ENCODE assay signal across 8 mouse cellular contexts in the genomic region with DNA sequence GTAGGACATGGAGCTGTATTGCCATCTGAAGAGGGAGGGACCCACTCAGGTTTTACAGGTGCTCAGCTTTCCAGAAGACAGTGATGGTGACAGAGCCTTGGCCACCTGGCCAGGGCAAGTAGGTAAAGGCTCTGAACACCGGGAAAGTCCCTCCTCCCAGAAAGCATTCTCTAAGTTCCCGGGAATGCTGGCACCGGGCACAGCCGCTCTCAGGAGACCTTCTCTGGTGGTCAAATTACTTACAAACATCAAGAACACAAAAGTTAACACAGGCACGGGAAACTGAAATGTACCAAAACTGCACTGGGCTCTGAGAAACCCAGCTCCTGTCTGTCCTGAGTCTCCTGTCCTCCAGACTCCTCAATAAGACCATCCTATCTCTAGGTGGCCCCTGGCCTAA. TPM values are rescaled to one million over a fixed set of nuclear protein-coding genes. Genes with fewer than 3 reads are reported as not detected.
A peak's percentile ranks its signal among the peaks of the same experiment; 100 is the strongest.
DNase-seq lines count a peak whose midpoint lies in the region; ATAC-seq and TF ChIP-seq lines count a peak whose summit lies in the region.

No protein-coding gene starts in this region.

- H3K4me1 ChIP-seq in liver, adult 2 months (ENCODE audit: control insufficient read depth, insufficient read depth, low read length), result peaks cover 14% of the 10 kb centered on the region
- no peaks in the 10 kb centered on the region; the same call in 1 of the 2 replicates for H3K4me1 ChIP-seq in embryonic facial prominence, embryonic 11.5 days (ENCODE audit: control insufficient read depth, insufficient read depth, low read length)
- peaks cover 13% of the 10 kb centered on the region; the same call in 1 of the 2 replicates for H3K4me1 ChIP-seq in hindbrain, postnatal 0 days (ENCODE audit: insufficient read depth, low read length)

- no peaks in the 10 kb centered on the region for H3K9me3 ChIP-seq in embryonic facial prominence, embryonic 11.5 days (replicated peaks; ENCODE audit: control insufficient read depth, low read length)
- H3K9me3 ChIP-seq in hindbrain, postnatal 0 days (ENCODE audit: low read length), result no peaks in the 10 kb centered on the region

- no peak for TF ChIP-seq POLR2A in liver, adult 2 months (IDR thresholded peaks at IDR 0.05; ENCODE audit: extremely low read depth, insufficient read depth, low read length)
- TF ChIP-seq POLR2A in myocyte (IDR thresholded peaks at IDR 0.05; ENCODE audit: insufficient read length, low read depth), result no peak

- peak overlapping the region; percentile 86 for H3K9ac ChIP-seq in liver, adult 2 months (ENCODE audit: low read depth, low read length)
- H3K9ac ChIP-seq in embryonic facial prominence, embryonic 11.5 days (replicated peaks; ENCODE audit: low read length), result peak overlapping the region; percentile 90
- peak overlapping the region; percentile 76 for H3K9ac ChIP-seq in hindbrain, postnatal 0 days (replicated peaks; ENCODE audit: low read length)

- WGBS in liver, adult 2 months, result 13% methylated on average over 5 of the region's 5 CpGs
- WGBS in embryonic facial prominence, embryonic 11.5 days, result 5% methylated on average over 5 of the region's 5 CpGs
- WGBS in hindbrain, postnatal 0 days, result 3% methylated on average over 5 of the region's 5 CpGs

- no peaks in the 10 kb centered on the region for H3K27me3 ChIP-seq in liver, adult 2 months (ENCODE audit: control insufficient read depth, insufficient read depth, low read length)
- H3K27me3 ChIP-seq in embryonic facial prominence, embryonic 11.5 days (ENCODE audit: control insufficient read depth, insufficient read depth, low read length), result no peaks in the 10 kb centered on the region
- no peaks in the 10 kb centered on the region for H3K27me3 ChIP-seq in hindbrain, postnatal 0 days (ENCODE audit: insufficient read depth, low read length)
- H3K27me3 ChIP-seq in myocyte (ENCODE audit: control insufficient read depth, insufficient read depth, insufficient read length), result no peaks in the 10 kb centered on the region

- ATAC-seq in embryonic facial prominence, embryonic 11.5 days (replicated peaks; ENCODE audit: insufficient number of reproducible peaks, low FRiP score, low TSS enrichment, low read depth), result no peak; the same call in 1 of the 2 replicates
- ATAC-seq in hindbrain, postnatal 0 days, result no peak
- no peak for ATAC-seq in CD4-positive, CD25-positive, alpha-beta regulatory T cell, adult 4 months

- H3ac ChIP-seq in myocyte (ENCODE audit: control insufficient read depth, insufficient read length), result peak overlapping the region; percentile 16

- DNase-seq in liver, adult 2 months (ENCODE audit: extremely low read depth, low read depth, low spot score), result no peak
- no peak for DNase-seq in liver
- DNase-seq in embryonic facial prominence, embryonic 11.5 days (ENCODE audit: low spot score), result no peak
- DNase-seq in hindbrain, postnatal 0 days (ENCODE audit: low spot score), result no peak
- DNase-seq in adrenal gland, postnatal 10 days, result no peak
- no peak for DNase-seq in layer of hippocampus, adult 9-11 months

- H3K4me2 ChIP-seq in embryonic facial prominence, embryonic 11.5 days (ENCODE audit: low read depth, low read length), result peak overlapping the region; percentile 56
- peak overlapping the region; percentile 88 for H3K4me2 ChIP-seq in hindbrain, postnatal 0 days (ENCODE audit: low read depth, low read length)
- H3K4me2 ChIP-seq in myocyte (ENCODE audit: low read depth), result peak overlapping the region; percentile 82

- peak overlapping the region; percentile 73; the same call in 1 of the 2 replicates for H3K4me3 ChIP-seq in liver, adult 2 months (ENCODE audit: insufficient read depth, low read depth, low read length)
- peak overlapping the region; percentile 75 for H3K4me3 ChIP-seq in embryonic facial prominence, embryonic 11.5 days (ENCODE audit: low read depth, low read length)
- H3K4me3 ChIP-seq in hindbrain, postnatal 0 days (ENCODE audit: low read length), result peak overlapping the region; percentile 67
- H3K4me3 ChIP-seq in myocyte, result peak overlapping the region; percentile 50

- TF ChIP-seq CTCF in liver, adult 2 months (IDR thresholded peaks at IDR 0.05; ENCODE audit: low read depth, low read length), result no peak
- no peak for TF ChIP-seq CTCF in hindbrain, postnatal 0 days (IDR thresholded peaks at IDR 0.05; ENCODE audit: low read depth)

- H3K27ac ChIP-seq in liver, adult 2 months (replicated peaks; ENCODE audit: insufficient read depth, low read depth, low read length), result no peak overlapping the region
- no peak overlapping the region for H3K27ac ChIP-seq in embryonic facial prominence, embryonic 11.5 days (replicated peaks; ENCODE audit: low read depth, low read length)
- peak overlapping the region; percentile 88 for H3K27ac ChIP-seq in hindbrain, postnatal 0 days

- H3K79me2 ChIP-seq in liver, adult 2 months (ENCODE audit: control insufficient read depth, insufficient read depth, low read length), result peaks cover 19% of the 10 kb centered on the region; the same call in 1 of the 2 replicates
- peaks cover 17% of the 10 kb centered on the region for H3K79me2 ChIP-seq in myocyte (ENCODE audit: control insufficient read depth, insufficient read depth)

- H3K36me3 ChIP-seq in liver, adult 2 months (ENCODE audit: control insufficient read depth, insufficient read depth, low read length), result no peaks in the 10 kb centered on the region
- no peaks in the 10 kb centered on the region for H3K36me3 ChIP-seq in embryonic facial prominence, embryonic 11.5 days (replicated peaks; ENCODE audit: control insufficient read depth, insufficient read depth, low read depth, low read length)
- H3K36me3 ChIP-seq in hindbrain, postnatal 0 days (ENCODE audit: insufficient read depth, low read length), result no peaks in the 10 kb centered on the region
- H3K36me3 ChIP-seq in myocyte (ENCODE audit: control insufficient read depth, insufficient read depth), result no peaks in the 10 kb centered on the region

TF ChIP-seq in myocyte, 11 proteins besides CTCF, POLR2A, EP300 and RAD21:
- TF ChIP-seq REST (IDR thresholded peaks at IDR 0.05; ENCODE audit: insufficient read depth, insufficient read length) (no peak), MYOG (IDR thresholded peaks at IDR 0.05; ENCODE audit: control insufficient read depth in 1 of 3, insufficient read depth in 1 of 3, insufficient read length in 2 of 3, low read depth in 2 of 3) (no peak), MAX (IDR thresholded peaks at IDR 0.05; ENCODE audit: low read depth) (no peak), MYOD1 (IDR thresholded peaks at IDR 0.05; ENCODE audit: control insufficient read depth in 1 of 3, insufficient read length in 2 of 3, low read depth in 2 of 3) (no peak), SRF (IDR thresholded peaks at IDR 0.05; ENCODE audit: control insufficient read depth, insufficient read length, low read depth) (no peak), TCF3 (IDR thresholded peaks at IDR 0.05; ENCODE audit: insufficient read length, low read depth) (no peak), CEBPB (IDR thresholded peaks at IDR 0.05; ENCODE audit: insufficient read depth, poor library complexity, severe bottlenecking) (no peak), E2F4 (IDR thresholded peaks at IDR 0.05; ENCODE audit: insufficient read depth) (no peak), USF1 (IDR thresholded peaks at IDR 0.05; ENCODE audit: low read depth) (no peak), TCF12 (IDR thresholded peaks at IDR 0.05; ENCODE audit: insufficient read depth, poor library complexity, severe bottlenecking) (no peak), POLR2AphosphoS2 (IDR thresholded peaks at IDR 0.05; ENCODE audit: insufficient read length, low read depth) (no peak)
TF ChIP-seq in myocyte: peak in this region for 0.

RNA-seq across cellular contexts. Expression of a gene that starts 45.3 kb away (rescaled TPM):
- total RNA-seq in liver, adult 2 months (2014; rRNA removed), result not detected in 2 replicates
- polyA plus RNA-seq in liver, adult 2 months (2012; rRNA removed), result 0.10 TPM in 1 of 2 replicates, not detected in the other
- polyA plus RNA-seq in embryonic facial prominence, embryonic 11.5 days (2014; fragmentation: Nextera tagmentation; extraction: Ambion mirVana), result 0.74 and 1.1 TPM in 2 replicates
- 0.63 and 1.3 TPM in 2 replicates for total RNA-seq in hindbrain, postnatal 0 days (2014; rRNA removed)
- polyA plus RNA-seq in hindbrain, postnatal 0 days (2015; fragmentation: Nextera tagmentation; extraction: Ambion mirVana), result 2.1 and 2.4 TPM in 2 replicates
- 0.38 TPM for polyA plus RNA-seq in myocyte (2012; fragmentation: generic; extraction: Trizol)
- total RNA-seq in adrenal gland, postnatal 10 days (2021), result under 1 TPM; 0.15 to 0.36 TPM
- not detected for polyA plus RNA-seq in CD4-positive, CD25-positive, alpha-beta regulatory T cell, adult 4 months (2017; shearing (Covaris generic))

RNA-seq across cellular contexts. Expression of a gene that starts 45.6 kb away (rescaled TPM):
- total RNA-seq in liver, adult 2 months (2014; rRNA removed), result 5.1 and 6.0 TPM in 2 replicates
- 13.6 and 14.4 TPM in 2 replicates for polyA plus RNA-seq in liver, adult 2 months (2012; rRNA removed)
- polyA plus RNA-seq in embryonic facial prominence, embryonic 11.5 days (2014; fragmentation: Nextera tagmentation; extraction: Ambion mirVana), result 3.1 and 3.5 TPM in 2 replicates
- total RNA-seq in hindbrain, postnatal 0 days (2014; rRNA removed), result 18.9 and 25.8 TPM in 2 replicates
- 3.4 and 3.9 TPM in 2 replicates for polyA plus RNA-seq in hindbrain, postnatal 0 days (2015; fragmentation: Nextera tagmentation; extraction: Ambion mirVana)
- 7.2 TPM for polyA plus RNA-seq in myocyte (2012; fragmentation: generic; extraction: Trizol)
- total RNA-seq in adrenal gland, postnatal 10 days (2021), result 10 to 100 TPM; 32.6 to 34.8 TPM
- polyA plus RNA-seq in CD4-positive, CD25-positive, alpha-beta regulatory T cell, adult 4 months (2017; shearing (Covaris generic)), result 1 to 10 TPM; 3.0 to 3.9 TPM
